Mouse (Mus musculus): ENCODE data around the gene Ppp4r4.

DNA sequence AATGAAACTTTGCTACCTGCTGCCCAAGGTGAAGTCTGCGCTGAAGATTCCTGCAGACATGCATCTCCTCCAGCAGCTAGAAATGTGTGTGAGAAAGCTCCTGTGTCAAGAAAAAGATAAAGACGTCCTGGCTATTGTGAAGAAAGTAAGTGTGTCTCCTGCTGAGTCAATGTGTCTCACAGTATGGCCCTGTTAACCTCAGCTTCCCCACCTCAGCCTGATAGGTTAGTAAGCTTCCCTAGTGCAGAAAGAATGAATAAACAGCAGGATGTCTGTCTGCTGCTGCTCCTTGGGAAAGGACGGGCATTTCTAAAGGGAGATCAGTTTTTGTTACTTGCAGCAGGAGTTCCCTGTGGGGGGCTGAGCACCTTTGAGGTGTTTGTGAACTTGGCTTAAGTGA lies 68.3 kb downstream of the Ppp4r4 start:
- TF ChIP-seq CTCF (IDR thresholded peaks at IDR 0.05; ENCODE audit: borderline replicate concordance, insufficient read depth, low read depth, low read length) = no peak
- no peak for TF ChIP-seq POLR2A (IDR thresholded peaks at IDR 0.05; ENCODE audit: borderline replicate concordance, insufficient read depth, low read length)
